Comparison of ENCODE assay signal across 11 mouse cellular contexts in genomic region chr10:16993789-16994188, GRCm38 (mm10).
DNase-seq lines count a peak whose midpoint lies in the region; ATAC-seq and TF ChIP-seq lines count a peak whose summit lies in the region.
"Had no signal": no experiment of that assay in that cellular context is flagged by ENCODE, and none has a peak within 500 bp of the region (broad histone marks: within the 10 kb centered on the region; RNA-seq: fewer than 3 reads in every experiment).

No protein-coding gene starts in this region.

- H3K27me3 ChIP-seq in heart, embryonic 15.5 days, result no peaks in the 10 kb centered on the region
- no peaks in the 10 kb centered on the region for H3K27me3 ChIP-seq in stomach, postnatal 0 days (ENCODE audit: control insufficient read depth, insufficient read depth, low read length)
- H3K27me3 ChIP-seq: hindbrain, embryonic 12.5 days; lung, embryonic 15.5 days; neural tube, embryonic 15.5 days had no signal

- H3K4me2 ChIP-seq in heart, embryonic 15.5 days, result no peak overlapping the region
- H3K4me2 ChIP-seq in stomach, postnatal 0 days (replicated peaks; ENCODE audit: low read depth), result no peak overlapping the region
- H3K4me2 ChIP-seq: hindbrain, embryonic 12.5 days; lung, embryonic 15.5 days; neural tube, embryonic 15.5 days had no signal

- no peak overlapping the region for H3K9ac ChIP-seq in heart, embryonic 15.5 days
- no peak overlapping the region for H3K9ac ChIP-seq in stomach, postnatal 0 days (ENCODE audit: low read length)
- H3K9ac ChIP-seq: hindbrain, embryonic 12.5 days; lung, embryonic 15.5 days; neural tube, embryonic 15.5 days had no signal

- H3K36me3 ChIP-seq in heart, embryonic 15.5 days, result no peaks in the 10 kb centered on the region
- no peaks in the 10 kb centered on the region for H3K36me3 ChIP-seq in stomach, postnatal 0 days (ENCODE audit: control insufficient read depth, insufficient read depth, low read length)
- H3K36me3 ChIP-seq: hindbrain, embryonic 12.5 days; lung, embryonic 15.5 days; neural tube, embryonic 15.5 days had no signal

- no peak for TF ChIP-seq EP300 in stomach, postnatal 0 days (optimal IDR thresholded peaks at IDR 0.05)

- no peaks in the 10 kb centered on the region for H3K9me3 ChIP-seq in heart, embryonic 15.5 days (replicated peaks)
- no peaks in the 10 kb centered on the region for H3K9me3 ChIP-seq in stomach, postnatal 0 days (ENCODE audit: control insufficient read depth, low read length)
- H3K9me3 ChIP-seq: hindbrain, embryonic 12.5 days; lung, embryonic 15.5 days; neural tube, embryonic 15.5 days had no signal

- DNase-seq in kidney, adult 18-20 months, result peak; percentile 3
- DNase-seq in kidney, postnatal 10 days, result no peak
- DNase-seq in adrenal gland, adult 8-10 months, result peak; percentile 35
- peak; percentile 72 to 77 for DNase-seq in cerebellum, adult 18-20 months
- DNase-seq in stomach, postnatal 0 days (ENCODE audit: low spot score), result no peak
- no peak for DNase-seq in urinary bladder, postnatal 10 days (ENCODE audit: low spot score)
- no peak for DNase-seq in frontal cortex, adult 2 months (ENCODE audit: extremely low spot score in 1 of 2, low spot score in 1 of 2)

- peak; percentile 64 for ATAC-seq in heart, embryonic 15.5 days (replicated peaks; ENCODE audit: insufficient number of reproducible peaks, insufficient read depth, low FRiP score, low read depth)
- no peak for ATAC-seq in stomach, postnatal 0 days (ENCODE audit: low FRiP score, low TSS enrichment)

- H3K27ac ChIP-seq in heart, embryonic 15.5 days, result peak overlapping the region; percentile 86
- no peak overlapping the region for H3K27ac ChIP-seq in stomach, postnatal 0 days (replicated peaks)
- H3K27ac ChIP-seq: hindbrain, embryonic 12.5 days; neural tube, embryonic 15.5 days had no signal

- peaks cover 18% of the 10 kb centered on the region for H3K4me1 ChIP-seq in heart, embryonic 15.5 days (replicated peaks)
- no peaks in the 10 kb centered on the region for H3K4me1 ChIP-seq in stomach, postnatal 0 days (replicated peaks; ENCODE audit: control insufficient read depth, insufficient read depth)
- H3K4me1 ChIP-seq: hindbrain, embryonic 12.5 days had no signal

- TF ChIP-seq CTCF in stomach, postnatal 0 days (IDR thresholded peaks at IDR 0.05; ENCODE audit: low read depth), result no peak

- WGBS in heart, embryonic 15.5 days, result 20% methylated on average over 2 of the region's 2 CpGs
- WGBS in stomach, postnatal 0 days, result 52% methylated on average over 2 of the region's 2 CpGs

- H3K4me3 ChIP-seq in heart, embryonic 15.5 days, result no peak overlapping the region
- no peak overlapping the region for H3K4me3 ChIP-seq in stomach, postnatal 0 days (ENCODE audit: low read depth, low read length)
- H3K4me3 ChIP-seq: hindbrain, embryonic 12.5 days; lung, embryonic 15.5 days; neural tube, embryonic 15.5 days had no signal

Comparison
In these comparisons a context has a peak if more than half of its experiments do, and no peak if none do; other contexts are left out.
1. DNase-seq: peak in kidney, adult 18-20 months (single experiment), adrenal gland, adult 8-10 months (single experiment) and cerebellum, adult 18-20 months (2 of 2); none in kidney, postnatal 10 days (single experiment), stomach, postnatal 0 days (single experiment), urinary bladder, postnatal 10 days (single experiment) and frontal cortex, adult 2 months (0 of 2).